Mouse (Mus musculus) C3H10T1/2 (cell line): ENCODE results near the gene Ssxb1. TPM values are rescaled to one million over a fixed set of nuclear protein-coding genes. Genes with fewer than 3 reads are reported as not detected.

ENCODE experiments used
- polyA plus RNA-seq, 2 experiments: library from polyadenylated mRNA; unstranded; fragments of >200 nt; fragmentation: generic; extraction: Trizol; gene quantifications; one replicate each; pipeline ENCODE4 v1.2.1; 2012; ENCODE audit warnings: missing spikeins in 2 of 2

Gene Ssxb1
- not detected for polyA plus RNA-seq

GRCm38 (mm10) chrX:8413005-8413404 lies at the start of gene Ssxb1:
Gene Ssxb1 (plus strand): TSS chrX:8413305.

GRCm38 (mm10) chrX:8366678-8367077 lies 46.4 kb upstream of the Ssxb1 start, which contains the start of gene Ssxb9:
Gene Ssxb9 (plus strand): TSS chrX:8366978.

GRCm38 (mm10) chrX:8461626-8462025 lies 48.5 kb downstream of the Ssxb1 start, which contains the start of gene Ssxb2:
Gene Ssxb2 (minus strand): TSS chrX:8461726.

Other genes starting within 250 kb of the Ssxb1 start
- 10 to 100 TPM in 1 of 2 experiments, 1 to 10 TPM in 1; 9.5 to 12.6 TPM for gene Tbc1d25, start 237.1 kb upstream of the Ssxb1 start, polyA plus RNA-seq
- gene Ebp, start 219.8 kb upstream of the Ssxb1 start, polyA plus RNA-seq: 100 to 1,000 TPM in 1 of 2 experiments, 10 to 100 TPM in 1; 70.6 to 123 TPM
- 10 to 100 TPM in 1 of 2 experiments, 1 to 10 TPM in 1; 3.4 to 15.7 TPM for gene Porcn, start 206.8 kb upstream of the Ssxb1 start, polyA plus RNA-seq
- gene Ftsj1, start 160.9 kb upstream of the Ssxb1 start, polyA plus RNA-seq: 10 to 100 TPM; 19.7 to 34.4 TPM
- not detected for gene Slc38a5, start 142.2 kb upstream of the Ssxb1 start, polyA plus RNA-seq
- not detected for gene Ssxb10, start 85.9 kb upstream of the Ssxb1 start, polyA plus RNA-seq
- not detected for gene Ssxb9, start 46.3 kb upstream of the Ssxb1 start, polyA plus RNA-seq
- gene Ssxb2, start 48.4 kb downstream of the Ssxb1 start, polyA plus RNA-seq: not detected
- gene Gm14459, start 111.6 kb downstream of the Ssxb1 start, polyA plus RNA-seq: not detected
- not detected for gene Ssxb6, start 134.9 kb downstream of the Ssxb1 start, polyA plus RNA-seq
- not detected for gene Ssxb3, start 178.5 kb downstream of the Ssxb1 start, polyA plus RNA-seq